Mouse (Mus musculus) stomach, postnatal 0 days (tissue): ENCODE measurements at regions not wholly inside any gene's neighbourhood (a gene's known extent, or its start where the extent isn't known, plus 50 kb on each side); places are given as distances from the start of the nearest gene placed in this dataset.

ENCODE experiments used
- CTCF ChIP-seq: IDR thresholded peaks from 2 replicates; pipeline ENCODE4 v1.5.1; 2016; ENCODE audit warnings: antibody characterized with exemption, low read depth, mild to moderate bottlenecking, moderate library complexity
- EP300 ChIP-seq: optimal IDR thresholded peaks from 2 replicates; pipeline ENCODE3; 2016; ENCODE audit warnings: antibody characterized with exemption

DNA sequence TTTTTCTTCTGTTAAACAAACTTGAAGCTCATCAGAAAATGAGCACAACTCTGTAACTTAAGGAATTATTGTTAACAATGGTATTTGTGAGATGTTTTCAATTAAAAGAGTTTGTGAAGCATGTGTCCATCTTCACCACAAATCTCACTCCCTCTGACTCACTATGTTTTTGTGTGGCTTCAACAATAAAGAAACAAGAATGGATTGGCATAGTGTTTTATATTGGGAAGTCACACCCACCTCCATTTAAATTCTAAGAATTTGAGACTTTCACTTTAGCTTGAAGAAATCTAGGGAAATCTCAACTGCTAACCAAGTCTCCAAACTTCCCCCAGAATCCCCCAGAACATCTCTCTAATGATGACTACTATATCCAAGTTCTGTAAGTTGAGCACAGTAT lies 243.6 kb upstream of the Tmem161b start:
- no peak for TF ChIP-seq CTCF
- TF ChIP-seq EP300, result no peak
